Mouse (Mus musculus): ENCODE data around the gene Pakap. TPM values are rescaled to one million over a fixed set of nuclear protein-coding genes. Genes with fewer than 3 reads are reported as not detected.
A peak's percentile ranks its signal among the peaks of the same experiment; 100 is the strongest.

The Pakap gene
- polyA plus RNA-seq, 1 experiment from 2014 or later: 17.5 TPM

DNA sequence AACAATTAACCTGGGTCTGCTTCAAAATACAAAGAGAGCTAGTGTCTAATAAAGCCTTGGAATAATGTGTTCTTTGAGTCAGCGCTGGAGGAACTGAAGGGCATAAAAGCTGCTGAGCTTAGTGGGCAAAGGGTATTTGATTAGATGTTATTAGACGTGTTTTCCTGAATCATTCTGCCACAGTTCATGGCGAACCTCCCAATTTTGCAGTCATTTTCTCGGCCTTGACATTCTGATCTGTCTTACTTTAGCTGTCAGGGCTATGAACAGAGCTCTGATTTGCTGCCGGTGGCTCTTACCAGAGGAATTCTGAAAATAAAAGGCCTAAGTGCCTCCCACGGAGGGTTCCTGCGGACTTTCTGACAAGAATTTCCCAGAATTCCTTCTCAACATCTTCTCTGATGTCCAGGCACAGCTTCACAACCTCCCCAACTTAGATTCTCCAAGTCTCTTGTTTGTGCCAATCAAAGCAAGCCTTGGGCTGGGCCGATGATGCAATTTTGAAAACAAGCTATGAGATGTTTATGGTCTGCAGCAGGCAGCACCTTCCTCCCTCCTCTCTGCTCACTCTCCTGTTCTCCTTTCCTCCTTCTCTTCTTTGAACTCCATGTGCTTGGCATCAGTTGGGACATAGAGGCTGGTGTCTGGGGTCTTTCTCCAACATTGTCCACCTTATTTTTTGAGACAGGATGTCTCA, 171.0 kb downstream of the Pakap start:
- no peaks in the 10 kb centered on the region for H3K9me3 ChIP-seq
- H3K27me3 ChIP-seq (ENCODE audit: poor library complexity, severe bottlenecking): peaks cover 6% of the 10 kb centered on the region; the same call in 1 of the 2 replicates
- no peak overlapping the region for H3K4me3 ChIP-seq
- H3K36me3 ChIP-seq (replicated peaks): no peaks in the 10 kb centered on the region
- H3K27ac ChIP-seq: peak overlapping the region; percentile 51
- no peak for DNase-seq (ENCODE audit: extremely low spot score, low spot score)
- 27% methylated on average over 8 of the region's 8 CpGs for WGBS
- H3K4me1 ChIP-seq: peaks cover 23% of the 10 kb centered on the region

- Histone ChIP-seq H3K27ac (no peak overlapping the region), H3K4me3 (no peak overlapping the region), H3K27me3 (ENCODE audit: poor library complexity, severe bottlenecking) (no peaks in the 10 kb centered on the region), H3K4me1 (peaks cover 32% of the 10 kb centered on the region), H3K9me3 (peaks cover 7% of the 10 kb centered on the region), H3K36me3 (replicated peaks) (no peaks in the 10 kb centered on the region)
- WGBS: 85% methylated on average over 11 of the region's 11 CpGs
- DNase-seq (ENCODE audit: extremely low spot score, low spot score): no peak
Measured at GRCm38 (mm10) chr4:57743325-57743929, 175.4 kb downstream of the Pakap start.

- H3K27me3 ChIP-seq (ENCODE audit: poor library complexity, severe bottlenecking): no peaks in the 10 kb centered on the region
- H3K9me3 ChIP-seq: peaks cover 3% of the 10 kb centered on the region; the same call in 1 of the 2 replicates
- H3K4me3 ChIP-seq: no peak overlapping the region
- H3K4me1 ChIP-seq: peaks cover 22% of the 10 kb centered on the region
- DNase-seq (ENCODE audit: extremely low spot score, low spot score): no peak
- 89% methylated on average over 4 of the region's 4 CpGs for WGBS
- H3K27ac ChIP-seq: no peak overlapping the region
- no peaks in the 10 kb centered on the region for H3K36me3 ChIP-seq (replicated peaks)
Measured at GRCm38 (mm10) chr4:57750651-57751050, 182.7 kb downstream of the Pakap start.

GRCm38 (mm10) chr4:57751054-57751453, 183.1 kb downstream of the Pakap start:
- 79% methylated on average over 4 of the region's 4 CpGs for WGBS
- H3K4me3 ChIP-seq: no peak overlapping the region
- H3K27ac ChIP-seq: no peak overlapping the region
- H3K4me1 ChIP-seq: peaks cover 22% of the 10 kb centered on the region
- DNase-seq (ENCODE audit: extremely low spot score, low spot score): no peak
- H3K36me3 ChIP-seq (replicated peaks): no peaks in the 10 kb centered on the region
- H3K9me3 ChIP-seq: no peaks in the 10 kb centered on the region
- H3K27me3 ChIP-seq (ENCODE audit: poor library complexity, severe bottlenecking): no peaks in the 10 kb centered on the region

DNA sequence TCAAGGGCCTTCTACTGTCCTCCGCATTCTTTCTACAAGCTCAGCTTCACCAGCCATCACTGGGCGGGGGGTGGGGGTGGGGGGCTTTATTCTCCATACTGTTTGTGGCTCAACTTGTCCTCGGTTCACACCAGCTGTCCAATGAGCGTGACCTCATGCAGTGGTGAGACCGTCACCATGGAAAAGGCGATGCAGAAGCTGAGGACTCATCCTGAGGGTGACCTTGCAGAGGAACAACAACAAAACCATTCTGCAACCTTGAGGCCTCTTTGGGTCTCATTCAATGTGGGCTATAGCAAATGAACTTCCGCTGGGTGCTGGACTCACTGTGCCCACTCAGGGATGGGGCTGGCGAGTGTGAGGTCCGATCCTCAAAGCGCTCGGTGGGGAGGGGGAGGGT, 183.6 kb downstream of the Pakap start:
- Histone ChIP-seq H3K4me1 (peaks cover 22% of the 10 kb centered on the region), H3K27ac (0 out of 2 replicates have a peak overlapping the region, but pooled peaks have one; percentile 11), H3K4me3 (no peak overlapping the region), H3K36me3 (replicated peaks) (no peaks in the 10 kb centered on the region), H3K9me3 (no peaks in the 10 kb centered on the region), H3K27me3 (ENCODE audit: poor library complexity, severe bottlenecking) (no peaks in the 10 kb centered on the region)
- DNase-seq (ENCODE audit: extremely low spot score, low spot score): no peak
- 96% methylated on average over 11 of the region's 11 CpGs for WGBS

- Histone ChIP-seq H3K27ac (no peak overlapping the region), H3K27me3 (ENCODE audit: poor library complexity, severe bottlenecking) (no peaks in the 10 kb centered on the region), H3K4me1 (peaks cover 17% of the 10 kb centered on the region), H3K36me3 (replicated peaks) (no peaks in the 10 kb centered on the region), H3K4me3 (no peak overlapping the region), H3K9me3 (no peaks in the 10 kb centered on the region)
- DNase-seq (ENCODE audit: extremely low spot score, low spot score): no peak
- 93% methylated on average over 11 of the region's 11 CpGs for WGBS
Measured at GRCm38 (mm10) chr4:57755085-57755484, 187.1 kb downstream of the Pakap start.

- peaks cover 17% of the 10 kb centered on the region for H3K4me1 ChIP-seq
- 77% methylated on average over 11 of the region's 11 CpGs for WGBS
- no peaks in the 10 kb centered on the region for H3K36me3 ChIP-seq (replicated peaks)
- no peak overlapping the region for H3K27ac ChIP-seq
- H3K27me3 ChIP-seq (ENCODE audit: poor library complexity, severe bottlenecking): no peaks in the 10 kb centered on the region
- DNase-seq (ENCODE audit: extremely low spot score, low spot score): no peak
- no peaks in the 10 kb centered on the region for H3K9me3 ChIP-seq
- no peak overlapping the region for H3K4me3 ChIP-seq
Measured at GRCm38 (mm10) chr4:57757997-57758396, 190.0 kb downstream of the Pakap start.

DNA sequence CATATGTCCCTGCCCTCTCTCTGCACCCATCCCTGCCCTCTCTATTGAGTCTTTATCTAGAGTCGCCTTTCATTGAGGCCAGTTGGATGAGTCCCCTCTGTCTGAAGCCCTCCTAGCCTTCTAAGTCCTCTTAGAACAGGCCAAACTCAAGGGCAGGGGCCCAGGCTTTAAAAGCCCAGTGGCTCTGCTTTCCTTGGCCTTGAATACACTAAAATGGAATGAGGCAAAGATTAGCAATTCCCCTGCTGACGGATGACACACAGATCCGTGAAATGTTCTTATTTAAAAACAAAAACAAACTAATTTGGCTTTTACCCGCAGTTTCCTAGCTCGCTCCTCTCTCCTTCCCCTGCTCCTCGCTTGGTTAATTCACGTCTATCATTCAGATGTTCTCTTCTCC, 194.4 kb downstream of the Pakap start:
- 65% methylated on average over 7 of the region's 7 CpGs for WGBS
- Histone ChIP-seq H3K27me3 (ENCODE audit: poor library complexity, severe bottlenecking) (0 out of 2 replicates have a peak, but pooled peaks cover 6% of the 10 kb centered on the region), H3K27ac (no peak overlapping the region), H3K4me1 (peaks cover 40% of the 10 kb centered on the region), H3K4me3 (no peak overlapping the region), H3K9me3 (no peaks in the 10 kb centered on the region), H3K36me3 (replicated peaks) (no peaks in the 10 kb centered on the region)
- DNase-seq (ENCODE audit: extremely low spot score, low spot score): no peak

DNA sequence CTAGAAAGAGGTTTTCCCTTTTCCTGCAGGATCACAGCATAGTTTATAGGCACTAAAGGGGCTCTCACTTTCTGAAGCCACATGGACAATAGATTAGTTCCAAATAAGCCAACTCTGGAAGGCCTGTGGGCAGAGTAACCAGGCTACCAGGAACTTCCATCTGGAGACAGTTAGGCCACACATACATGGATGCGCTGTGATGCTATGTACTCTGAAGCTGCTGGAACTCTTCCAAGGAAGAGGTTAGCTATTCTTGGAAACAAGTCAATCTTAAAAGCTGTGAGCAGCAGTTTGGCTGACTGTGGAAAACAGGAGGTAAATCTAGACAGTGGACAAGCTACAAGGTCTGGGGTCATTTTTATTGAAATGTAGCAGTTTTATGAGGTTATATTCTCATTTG, 196.4 kb downstream of the Pakap start:
- Histone ChIP-seq H3K36me3 (replicated peaks) (no peaks in the 10 kb centered on the region), H3K27me3 (ENCODE audit: poor library complexity, severe bottlenecking) (0 out of 2 replicates have a peak, but pooled peaks cover 6% of the 10 kb centered on the region), H3K4me3 (no peak overlapping the region), H3K9me3 (no peaks in the 10 kb centered on the region), H3K4me1 (peaks cover 35% of the 10 kb centered on the region), H3K27ac (no peak overlapping the region)
- DNase-seq (ENCODE audit: extremely low spot score, low spot score): no peak
- WGBS: 67% methylated on average over 1 of the region's 1 CpGs

- no peak overlapping the region for H3K4me3 ChIP-seq
- no peak overlapping the region for H3K27ac ChIP-seq
- 0 out of 2 replicates have a peak, but pooled peaks cover 6% of the 10 kb centered on the region for H3K27me3 ChIP-seq (ENCODE audit: poor library complexity, severe bottlenecking)
- no peaks in the 10 kb centered on the region for H3K9me3 ChIP-seq
- no peaks in the 10 kb centered on the region for H3K36me3 ChIP-seq (replicated peaks)
- WGBS: 92% methylated on average over 1 of the region's 1 CpGs
- peaks cover 35% of the 10 kb centered on the region for H3K4me1 ChIP-seq
- no peak for DNase-seq (ENCODE audit: extremely low spot score, low spot score)
Measured at GRCm38 (mm10) chr4:57764926-57765325, 196.9 kb downstream of the Pakap start.

DNA sequence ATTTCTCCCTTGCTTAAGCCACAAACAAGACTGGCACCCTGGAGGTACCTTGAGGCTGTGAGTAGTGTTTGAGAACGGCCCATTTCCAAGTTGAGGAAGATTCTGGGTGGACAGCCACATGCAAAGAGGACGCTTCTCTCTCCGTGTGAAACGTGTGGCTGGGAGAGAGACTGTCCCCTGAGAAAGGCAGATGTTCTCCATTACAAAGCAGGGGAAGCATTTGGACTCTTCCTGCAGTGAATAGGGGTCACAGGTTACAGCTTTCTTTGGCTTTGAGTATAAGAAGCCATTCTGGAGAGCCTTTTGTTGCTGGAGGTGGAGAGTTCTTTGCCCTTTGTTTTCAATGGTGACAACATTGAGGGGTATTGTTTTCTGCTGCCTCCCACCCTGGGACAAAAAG, 197.8 kb downstream of the Pakap start:
- WGBS: 18% methylated on average over 4 of the region's 4 CpGs
- H3K27me3 ChIP-seq (ENCODE audit: poor library complexity, severe bottlenecking): 0 out of 2 replicates have a peak, but pooled peaks cover 6% of the 10 kb centered on the region
- no peaks in the 10 kb centered on the region for H3K36me3 ChIP-seq (replicated peaks)
- DNase-seq (ENCODE audit: extremely low spot score, low spot score): no peak
- H3K27ac ChIP-seq: peak overlapping the region; percentile 48; the same call in 1 of the 2 replicates
- peaks cover 35% of the 10 kb centered on the region for H3K4me1 ChIP-seq
- H3K9me3 ChIP-seq: no peaks in the 10 kb centered on the region
- H3K4me3 ChIP-seq: no peak overlapping the region

GRCm38 (mm10) chr4:57769007-57769406, 201.0 kb downstream of the Pakap start:
- H3K4me3 ChIP-seq: no peak overlapping the region
- H3K4me1 ChIP-seq: peaks cover 32% of the 10 kb centered on the region
- H3K27ac ChIP-seq: no peak overlapping the region
- H3K9me3 ChIP-seq: no peaks in the 10 kb centered on the region
- DNase-seq (ENCODE audit: extremely low spot score, low spot score): no peak
- no peaks in the 10 kb centered on the region for H3K36me3 ChIP-seq (replicated peaks)
- H3K27me3 ChIP-seq (ENCODE audit: poor library complexity, severe bottlenecking): no peaks in the 10 kb centered on the region
- 81% methylated on average over 3 of the region's 3 CpGs for WGBS

DNA sequence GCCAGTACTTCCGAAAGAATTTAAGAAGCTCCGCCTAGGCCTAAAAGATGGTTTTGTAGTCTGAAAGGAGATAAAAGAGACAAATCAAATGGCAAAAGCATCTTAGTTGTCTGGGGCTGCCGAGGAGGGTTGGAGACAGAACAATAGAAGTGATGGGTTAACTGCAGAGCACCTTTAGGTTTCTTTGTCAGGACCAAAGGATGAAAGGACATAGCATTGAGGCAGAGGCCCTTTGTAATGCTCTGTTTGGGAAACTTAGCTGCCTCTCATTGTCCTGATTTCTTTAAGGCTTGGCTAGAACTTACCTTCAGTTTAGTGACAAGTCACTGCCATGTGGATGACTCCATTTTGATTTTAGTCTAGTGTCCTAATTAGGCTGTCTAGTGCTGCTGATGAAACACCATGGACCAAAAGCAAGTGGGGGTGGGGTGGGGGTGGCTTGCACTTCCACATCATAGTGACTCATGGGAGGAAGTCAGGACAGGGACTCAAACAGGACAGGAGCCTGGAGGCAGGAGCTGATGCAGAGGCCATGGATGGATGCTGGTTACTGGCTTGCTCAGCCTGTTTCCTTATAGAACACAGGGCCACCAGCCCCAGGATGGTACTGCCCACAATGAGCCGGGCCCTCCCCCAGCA, 202.3 kb downstream of the Pakap start:
- no peak for DNase-seq (ENCODE audit: extremely low spot score, low spot score)
- Histone ChIP-seq H3K4me1 (peaks cover 22% of the 10 kb centered on the region), H3K4me3 (no peak overlapping the region), H3K36me3 (replicated peaks) (no peaks in the 10 kb centered on the region), H3K27me3 (ENCODE audit: poor library complexity, severe bottlenecking) (no peaks in the 10 kb centered on the region), H3K9me3 (no peaks in the 10 kb centered on the region), H3K27ac (no peak overlapping the region)
- WGBS: 61% methylated on average over 4 of the region's 4 CpGs

All from forebrain, embryonic 10.5 days (tissue).